Mouse (Mus musculus) adrenal gland, adult 18-20 months (tissue): ENCODE measurements at regions not wholly inside any gene's neighbourhood (a gene's known extent, or its start where the extent isn't known, plus 50 kb on each side); places are given as distances from the start of the nearest gene placed in this dataset.

ENCODE experiments used
- DNase-seq, 2 experiments: peaks; one replicate each; pipeline ENCODE4 v3.0.0; 2021 to 2022; ENCODE audit warnings: low spot score in 2 of 2

GRCm38 (mm10) chr15:31841519-31841918 is 239.9 kb downstream of the Fam173b start:
- DNase-seq = no peak

- DNase-seq = no peak
Observed at GRCm38 (mm10) chr15:31854764-31855163, 253.1 kb downstream of the Fam173b start.

- DNase-seq = no peak
Observed at GRCm38 (mm10) chr15:31855188-31855587, 253.5 kb downstream of the Fam173b start.

- DNase-seq = no peak
Observed at GRCm38 (mm10) chr15:31869100-31869499, 267.4 kb downstream of the Fam173b start.

- no peak for DNase-seq
Observed at GRCm38 (mm10) chr15:31869673-31870417, 268.2 kb downstream of the Fam173b start.

- DNase-seq = no peak
Observed at GRCm38 (mm10) chr15:31875436-31875835, 273.8 kb downstream of the Fam173b start.

- DNase-seq = peak in 1 of 2 experiments; percentile 12
Observed at GRCm38 (mm10) chr15:31880479-31880878, 278.8 kb downstream of the Fam173b start.

- DNase-seq = peak in 1 of 2 experiments; percentile 30
Observed at GRCm38 (mm10) chr15:31882331-31882730, 280.7 kb downstream of the Fam173b start.

GRCm38 (mm10) chr15:31883516-31883915 is 281.9 kb downstream of the Fam173b start:
- DNase-seq = no peak

GRCm38 (mm10) chr15:31898904-31899650 is 278.0 kb upstream of the Tas2r119 start:
- no peak for DNase-seq

GRCm38 (mm10) chr15:31900325-31900724 is 276.8 kb upstream of the Tas2r119 start:
- no peak for DNase-seq

GRCm38 (mm10) chr15:31908432-31908831 is 268.7 kb upstream of the Tas2r119 start:
- DNase-seq = no peak

- DNase-seq = no peak
Observed at GRCm38 (mm10) chr15:31911978-31912377, 265.1 kb upstream of the Tas2r119 start.

- DNase-seq = no peak
Observed at GRCm38 (mm10) chr15:31921485-31921884, 255.6 kb upstream of the Tas2r119 start.

- no peak for DNase-seq
Observed at GRCm38 (mm10) chr15:31960301-31960700, 216.8 kb upstream of the Tas2r119 start.

GRCm38 (mm10) chr15:31961963-31962362 is 215.1 kb upstream of the Tas2r119 start:
- DNase-seq = no peak

- DNase-seq = no peak
Observed at GRCm38 (mm10) chr15:31964911-31965310, 212.2 kb upstream of the Tas2r119 start.

- DNase-seq = no peak
Observed at GRCm38 (mm10) chr15:31965542-31965941, 211.5 kb upstream of the Tas2r119 start.

- DNase-seq = no peak
Observed at GRCm38 (mm10) chr15:31972891-31973290, 204.2 kb upstream of the Tas2r119 start.

GRCm38 (mm10) chr15:31973889-31974288 is 203.2 kb upstream of the Tas2r119 start:
- no peak for DNase-seq

- DNase-seq = no peak
Observed at GRCm38 (mm10) chr15:31976461-31976860, 200.6 kb upstream of the Tas2r119 start.

- no peak for DNase-seq
Observed at GRCm38 (mm10) chr15:31977563-31977962, 199.5 kb upstream of the Tas2r119 start.
